ENCODE assay signal across 17 mouse cellular contexts in genomic region chr2:154765554-154766008, GRCm38 (mm10). TPM values are rescaled to one million over a fixed set of nuclear protein-coding genes. Genes with fewer than 3 reads are reported as not detected.
DNase-seq lines count a peak whose midpoint lies in the region; ATAC-seq and TF ChIP-seq lines count a peak whose summit lies in the region.
"Had no signal": no experiment of that assay in that cellular context is flagged by ENCODE, and none has a peak within 500 bp of the region (broad histone marks: within the 10 kb centered on the region; RNA-seq: fewer than 3 reads in every experiment).

No protein-coding gene starts in this region.

- no peak for TF ChIP-seq CTCF in gastrocnemius, adult 2 months (IDR thresholded peaks at IDR 0.05)
- TF ChIP-seq CTCF in lung, embryonic 14.5 days (IDR thresholded peaks at IDR 0.05; ENCODE audit: low read depth), result no peak

- ATAC-seq in lung, embryonic 14.5 days (ENCODE audit: insufficient read depth), result peak; percentile 89
- ATAC-seq in liver, embryonic 13.5 days (ENCODE audit: low read depth), result peak; percentile 35
- ATAC-seq in stomach, embryonic 15.5 days (ENCODE audit: insufficient read depth, low FRiP score, low read depth), result peak; percentile 38
- no peak for ATAC-seq in hindbrain, embryonic 13.5 days (ENCODE audit: low FRiP score)

- H3K9ac ChIP-seq in lung, embryonic 14.5 days, result no peak overlapping the region
- H3K9ac ChIP-seq in liver, embryonic 13.5 days, result peak overlapping the region; percentile 37
- no peak overlapping the region for H3K9ac ChIP-seq in stomach, embryonic 15.5 days
- H3K9ac ChIP-seq in hindbrain, embryonic 13.5 days, result no peak overlapping the region

- H3K27ac ChIP-seq in gastrocnemius, adult 2 months, result peak overlapping the region; percentile 43; the same call in 1 of the 2 replicates
- peak overlapping the region; percentile 50; the same call in 1 of the 2 replicates for H3K27ac ChIP-seq in lung, embryonic 14.5 days (ENCODE audit: low read depth)
- H3K27ac ChIP-seq in liver, embryonic 13.5 days, result peak overlapping the region; percentile 94
- no peak overlapping the region for H3K27ac ChIP-seq in stomach, embryonic 15.5 days
- no peak overlapping the region for H3K27ac ChIP-seq in hindbrain, embryonic 13.5 days
- H3K27ac ChIP-seq: forebrain, embryonic 10.5 days had no signal

- no peak overlapping the region for H3K4me3 ChIP-seq in gastrocnemius, adult 2 months
- H3K4me3 ChIP-seq in lung, embryonic 14.5 days (ENCODE audit: low read depth, low read length), result no peak overlapping the region
- no peak overlapping the region for H3K4me3 ChIP-seq in liver, embryonic 13.5 days (replicated peaks)
- no peak overlapping the region for H3K4me3 ChIP-seq in stomach, embryonic 15.5 days (replicated peaks)
- no peak overlapping the region for H3K4me3 ChIP-seq in hindbrain, embryonic 13.5 days
- H3K4me3 ChIP-seq: forebrain, embryonic 10.5 days had no signal

- intact Hi-C loops in gastrocnemius, adult 2 months (cut with DNase I), result no loop called here

- 46% methylated on average over 8 of the region's 8 CpGs for WGBS in lung, embryonic 14.5 days
- 46% methylated on average over 8 of the region's 8 CpGs for WGBS in liver, embryonic 13.5 days (ENCODE audit: insufficient replicate concordance)
- 59% methylated on average over 8 of the region's 8 CpGs for WGBS in stomach, embryonic 15.5 days
- 79% methylated on average over 8 of the region's 8 CpGs for WGBS in hindbrain, embryonic 13.5 days

- H3K36me3 ChIP-seq in lung, embryonic 14.5 days (ENCODE audit: insufficient read depth), result no peaks in the 10 kb centered on the region
- H3K36me3 ChIP-seq in liver, embryonic 13.5 days, result no peaks in the 10 kb centered on the region
- H3K36me3 ChIP-seq in stomach, embryonic 15.5 days, result no peaks in the 10 kb centered on the region
- H3K36me3 ChIP-seq in hindbrain, embryonic 13.5 days, result no peaks in the 10 kb centered on the region
- H3K36me3 ChIP-seq: forebrain, embryonic 10.5 days had no signal

- H3K9me3 ChIP-seq in lung, embryonic 14.5 days (ENCODE audit: low read depth, low read length), result no peaks in the 10 kb centered on the region
- no peaks in the 10 kb centered on the region for H3K9me3 ChIP-seq in liver, embryonic 13.5 days (replicated peaks)
- H3K9me3 ChIP-seq in stomach, embryonic 15.5 days, result no peaks in the 10 kb centered on the region
- no peaks in the 10 kb centered on the region for H3K9me3 ChIP-seq in hindbrain, embryonic 13.5 days

- DNase-seq in gastrocnemius, adult 2 months, result peak; percentile 41
- no peak for DNase-seq in gastrocnemius, postnatal 25 days
- peak; percentile 87 for DNase-seq in lung, embryonic 14.5 days
- no peak for DNase-seq in lung, postnatal 25 days (ENCODE audit: low spot score)
- no peak for DNase-seq in liver, embryonic 13.5 days
- DNase-seq in T-cell, adult 2 months (ENCODE audit: low spot score), result no peak
- DNase-seq: adrenal gland, adult 2 months; cerebellum, adult 11 months; embryo, embryonic 11 days; right cerebral cortex, adult 18-20 months had no signal

- H3K4me1 ChIP-seq in lung, embryonic 14.5 days (ENCODE audit: insufficient read depth), result 0 out of 2 replicates have a peak, but pooled peaks cover 10% of the 10 kb centered on the region
- peaks cover 62% of the 10 kb centered on the region for H3K4me1 ChIP-seq in liver, embryonic 13.5 days (replicated peaks)
- peaks cover 17% of the 10 kb centered on the region; the same call in 1 of the 2 replicates for H3K4me1 ChIP-seq in stomach, embryonic 15.5 days
- 0 out of 2 replicates have a peak, but pooled peaks cover 5% of the 10 kb centered on the region for H3K4me1 ChIP-seq in hindbrain, embryonic 13.5 days (replicated peaks)

- no peak overlapping the region for H3K4me2 ChIP-seq in lung, embryonic 14.5 days
- H3K4me2 ChIP-seq in liver, embryonic 13.5 days, result peak overlapping the region; percentile 50
- H3K4me2 ChIP-seq in stomach, embryonic 15.5 days, result no peak overlapping the region
- no peak overlapping the region for H3K4me2 ChIP-seq in hindbrain, embryonic 13.5 days

- no peaks in the 10 kb centered on the region for H3K27me3 ChIP-seq in lung, embryonic 14.5 days (ENCODE audit: insufficient read depth, low read length)
- no peaks in the 10 kb centered on the region for H3K27me3 ChIP-seq in liver, embryonic 13.5 days
- no peaks in the 10 kb centered on the region for H3K27me3 ChIP-seq in stomach, embryonic 15.5 days (replicated peaks)
- H3K27me3 ChIP-seq in hindbrain, embryonic 13.5 days, result no peaks in the 10 kb centered on the region

RNA-seq across cellular contexts. Expression of gene Gm14214, which starts 4.2 kb away (rescaled TPM):
- not detected for total RNA-seq in gastrocnemius, adult 2 months (2021)
- total RNA-seq in gastrocnemius, postnatal 25 days (2021), result not detected
- not detected in 2 replicates for polyA plus RNA-seq in lung, embryonic 14.5 days (2014; fragmentation: Nextera tagmentation; extraction: Ambion mirVana)
- polyA plus RNA-seq in liver, embryonic 13.5 days (2015; fragmentation: Nextera tagmentation; extraction: Ambion mirVana), result not detected in 2 replicates
- not detected in 2 replicates for polyA plus RNA-seq in stomach, embryonic 15.5 days (2015; fragmentation: Nextera tagmentation; extraction: Ambion mirVana)
- not detected in 2 replicates for polyA plus RNA-seq in hindbrain, embryonic 13.5 days (2015; fragmentation: Nextera tagmentation; extraction: Ambion mirVana)
- total RNA-seq: adrenal gland, adult 2 months; gastrocnemius, adult 8-10 months; heart, postnatal 10 days; left cerebral cortex, postnatal 14 days had no signal
- polyA plus RNA-seq: adrenal gland, adult 2 months; forebrain, embryonic 10.5 days; neural tube, embryonic 11.5 days had no signal

RNA-seq across cellular contexts. Expression of gene Raly, which starts 25.3 kb away (rescaled TPM):
- total RNA-seq in gastrocnemius, adult 2 months (2021), result 10 to 100 TPM; 62.5 to 70.7 TPM
- total RNA-seq in gastrocnemius, postnatal 25 days (2021), result 10 to 100 TPM; 64.6 to 69.4 TPM
- polyA plus RNA-seq in lung, embryonic 14.5 days (2014; fragmentation: Nextera tagmentation; extraction: Ambion mirVana), result 64.3 and 72.9 TPM in 2 replicates
- 26.8 and 29.5 TPM in 2 replicates for polyA plus RNA-seq in liver, embryonic 13.5 days (2015; fragmentation: Nextera tagmentation; extraction: Ambion mirVana)
- 36.7 and 39.2 TPM in 2 replicates for polyA plus RNA-seq in stomach, embryonic 15.5 days (2015; fragmentation: Nextera tagmentation; extraction: Ambion mirVana)
- 25.3 and 27.5 TPM in 2 replicates for polyA plus RNA-seq in hindbrain, embryonic 13.5 days (2015; fragmentation: Nextera tagmentation; extraction: Ambion mirVana)

RNA-seq across cellular contexts. Expression of gene a, which starts 25.6 kb away (rescaled TPM):
- total RNA-seq in gastrocnemius, adult 2 months (2021), result not detected
- not detected for total RNA-seq in gastrocnemius, postnatal 25 days (2021)
- not detected in 2 replicates for polyA plus RNA-seq in lung, embryonic 14.5 days (2014; fragmentation: Nextera tagmentation; extraction: Ambion mirVana)
- 0.22 TPM in 1 of 2 replicates, not detected in the other for polyA plus RNA-seq in liver, embryonic 13.5 days (2015; fragmentation: Nextera tagmentation; extraction: Ambion mirVana)
- polyA plus RNA-seq in stomach, embryonic 15.5 days (2015; fragmentation: Nextera tagmentation; extraction: Ambion mirVana), result 0.57 and 1.3 TPM in 2 replicates
- 1.4 TPM in 2 replicates for polyA plus RNA-seq in hindbrain, embryonic 13.5 days (2015; fragmentation: Nextera tagmentation; extraction: Ambion mirVana)
- total RNA-seq: adrenal gland, adult 2 months; gastrocnemius, adult 8-10 months; heart, postnatal 10 days; left cerebral cortex, postnatal 14 days had no signal

Comparison
In these comparisons a context has a peak if more than half of its experiments do, and no peak if none do; other contexts are left out.
1. DNase-seq: peak in gastrocnemius, adult 2 months (single experiment) and lung, embryonic 14.5 days (single experiment); none in gastrocnemius, postnatal 25 days (single experiment), lung, postnatal 25 days (single experiment), liver, embryonic 13.5 days (single experiment) and T-cell, adult 2 months (single experiment).
2. H3K27ac ChIP-seq: peak in gastrocnemius, adult 2 months (single experiment), lung, embryonic 14.5 days (single experiment) and liver, embryonic 13.5 days (single experiment); none in stomach, embryonic 15.5 days (single experiment) and hindbrain, embryonic 13.5 days (single experiment).